Mouse (Mus musculus) limb, embryonic 12.5 days (tissue): ENCODE measurements at regions not wholly inside any gene's neighbourhood (a gene's known extent, or its start where the extent isn't known, plus 50 kb on each side); places are given as distances from the start of the nearest gene placed in this dataset.

Experiments used
- ATAC-seq: fragments of 200-750 bp; cut with Nextera tagmentation; 2 replicates; pipeline ENCODE4 v1.8.0; 2017; ENCODE audit warnings: low read depth, moderate TSS enrichment; ENCODE audit not compliant: insufficient number of reproducible peaks, insufficient read depth, low FRiP score, low TSS enrichment
- H3K27ac ChIP-seq: fragments of 300-500 bp; sonication (generic); 2 replicates; pipeline ENCODE4 v1.5.1; 2016; ENCODE audit warnings: mild to moderate bottlenecking, moderate library complexity
- H3K27me3 ChIP-seq: fragments of 300-500 bp; sonication (generic); 2 replicates; pipeline ENCODE4 v1.6.1; 2016; ENCODE audit warnings: mild to moderate bottlenecking, moderate library complexity
- H3K36me3 ChIP-seq: fragments of 300-500 bp; sonication (generic); 2 replicates; pipeline ENCODE4 v1.6.1; 2016; ENCODE audit warnings: mild to moderate bottlenecking, moderate library complexity
- H3K4me1 ChIP-seq: fragments of 300-500 bp; sonication (generic); replicated peaks from 2 replicates; pipeline ENCODE4 v1.6.1; 2016
- H3K4me2 ChIP-seq: fragments of 300-500 bp; sonication (generic); 2 replicates; pipeline ENCODE4 v1.6.1; 2016; ENCODE audit warnings: mild to moderate bottlenecking, moderate library complexity
- H3K4me3 ChIP-seq: fragments of 300-500 bp; sonication (generic); replicated peaks from 2 replicates; pipeline ENCODE4 v1.5.1; 2016; ENCODE audit warnings: mild to moderate bottlenecking
- H3K9ac ChIP-seq: fragments of 300-500 bp; sonication (generic); replicated peaks from 2 replicates; pipeline ENCODE4 v1.6.1; 2016; ENCODE audit warnings: mild to moderate bottlenecking, moderate library complexity
- H3K9me3 ChIP-seq: fragments of 300-500 bp; sonication (generic); 2 replicates; pipeline ENCODE4 v1.6.1; 2016; ENCODE audit warnings: mild to moderate bottlenecking, moderate library complexity
- WGBS: fragments of 180-500 bp; shearing (Covaris S2); methylation state at CpG from one replicate; pipeline ENCODE4 v1.1.7; 2016; 5-methylcytosine and 5-hydroxymethylcytosine counted together

- no peak for ATAC-seq
- no peaks in the 10 kb centered on the region for H3K36me3 ChIP-seq
- no peak overlapping the region for H3K27ac ChIP-seq
- no peak overlapping the region for H3K9ac ChIP-seq
- no peaks in the 10 kb centered on the region for H3K9me3 ChIP-seq
- no peak overlapping the region for H3K4me3 ChIP-seq
- H3K4me1 ChIP-seq: no peaks in the 10 kb centered on the region
- no peaks in the 10 kb centered on the region for H3K27me3 ChIP-seq
- WGBS: 85% methylated on average over 4 of the region's 4 CpGs
- no peak overlapping the region for H3K4me2 ChIP-seq
These were observed 700.0 kb downstream of the Pdcd6ip start for GRCm38 (mm10) chr9:113008106-113008505.

GRCm38 (mm10) chr9:112996204-112996603 is 711.9 kb downstream of the Pdcd6ip start:
- Histone ChIP-seq H3K9me3 (no peaks in the 10 kb centered on the region), H3K36me3 (no peaks in the 10 kb centered on the region), H3K27me3 (no peaks in the 10 kb centered on the region), H3K4me3 (no peak overlapping the region), H3K4me1 (no peaks in the 10 kb centered on the region; the same call in 1 of the 2 replicates), H3K9ac (no peak overlapping the region), H3K27ac (no peak overlapping the region), H3K4me2 (no peak overlapping the region)
- no peak for ATAC-seq
- WGBS: 90% methylated on average over 1 of the region's 1 CpGs

GRCm38 (mm10) chr9:112994774-112995173 is 713.3 kb downstream of the Pdcd6ip start:
- Histone ChIP-seq H3K4me3 (no peak overlapping the region), H3K4me1 (no peaks in the 10 kb centered on the region; the same call in 1 of the 2 replicates), H3K27me3 (no peaks in the 10 kb centered on the region), H3K27ac (no peak overlapping the region), H3K9me3 (no peaks in the 10 kb centered on the region), H3K36me3 (no peaks in the 10 kb centered on the region), H3K4me2 (no peak overlapping the region), H3K9ac (no peak overlapping the region)
- ATAC-seq: no peak
- WGBS: 68% methylated on average over 4 of the region's 4 CpGs

- Histone ChIP-seq H3K4me3 (no peak overlapping the region), H3K9me3 (no peaks in the 10 kb centered on the region), H3K36me3 (no peaks in the 10 kb centered on the region), H3K27ac (no peak overlapping the region), H3K27me3 (no peaks in the 10 kb centered on the region), H3K4me2 (no peak overlapping the region), H3K4me1 (no peaks in the 10 kb centered on the region; the same call in 1 of the 2 replicates), H3K9ac (no peak overlapping the region)
- 83% methylated on average over 2 of the region's 2 CpGs for WGBS
- no peak for ATAC-seq
These were observed 714.4 kb downstream of the Pdcd6ip start for GRCm38 (mm10) chr9:112993627-112994026.

- Histone ChIP-seq H3K4me2 (no peak overlapping the region), H3K36me3 (no peaks in the 10 kb centered on the region), H3K27me3 (no peaks in the 10 kb centered on the region), H3K9ac (no peak overlapping the region), H3K4me1 (no peaks in the 10 kb centered on the region; the same call in 1 of the 2 replicates), H3K4me3 (no peak overlapping the region), H3K9me3 (no peaks in the 10 kb centered on the region), H3K27ac (no peak overlapping the region)
- WGBS: 48% methylated on average over 3 of the region's 3 CpGs
- no peak for ATAC-seq
These were observed 715.1 kb downstream of the Pdcd6ip start for GRCm38 (mm10) chr9:112992937-112993336.

GRCm38 (mm10) chr9:112983353-112983752 is 724.7 kb downstream of the Pdcd6ip start:
- 91% methylated on average over 6 of the region's 6 CpGs for WGBS
- Histone ChIP-seq H3K27ac (no peak overlapping the region), H3K36me3 (no peaks in the 10 kb centered on the region), H3K4me2 (no peak overlapping the region), H3K9ac (no peak overlapping the region), H3K27me3 (no peaks in the 10 kb centered on the region), H3K4me3 (no peak overlapping the region), H3K9me3 (no peaks in the 10 kb centered on the region), H3K4me1 (no peaks in the 10 kb centered on the region)
- no peak for ATAC-seq

- no peaks in the 10 kb centered on the region for H3K4me1 ChIP-seq
- no peak for ATAC-seq
- 81% methylated on average over 1 of the region's 1 CpGs for WGBS
- H3K4me2 ChIP-seq: no peak overlapping the region
- H3K36me3 ChIP-seq: no peaks in the 10 kb centered on the region
- H3K27ac ChIP-seq: no peak overlapping the region
- H3K27me3 ChIP-seq: no peaks in the 10 kb centered on the region
- no peak overlapping the region for H3K4me3 ChIP-seq
- H3K9me3 ChIP-seq: no peaks in the 10 kb centered on the region
- no peak overlapping the region for H3K9ac ChIP-seq
These were observed 715.8 kb upstream of the Arpp21 start for GRCm38 (mm10) chr9:112951567-112951966.

- no peaks in the 10 kb centered on the region for H3K9me3 ChIP-seq
- ATAC-seq: no peak
- H3K4me1 ChIP-seq: no peaks in the 10 kb centered on the region
- 79% methylated on average over 2 of the region's 2 CpGs for WGBS
- H3K4me3 ChIP-seq: no peak overlapping the region
- H3K27me3 ChIP-seq: no peaks in the 10 kb centered on the region
- H3K27ac ChIP-seq: no peak overlapping the region
- H3K9ac ChIP-seq: no peak overlapping the region
- H3K36me3 ChIP-seq: no peaks in the 10 kb centered on the region
- no peak overlapping the region for H3K4me2 ChIP-seq
These were observed 714.3 kb upstream of the Arpp21 start for GRCm38 (mm10) chr9:112950056-112950455.

GRCm38 (mm10) chr9:112938781-112939180 is 703.0 kb upstream of the Arpp21 start:
- Histone ChIP-seq H3K27ac (no peak overlapping the region), H3K4me2 (no peak overlapping the region), H3K9me3 (no peaks in the 10 kb centered on the region), H3K36me3 (no peaks in the 10 kb centered on the region), H3K27me3 (no peaks in the 10 kb centered on the region), H3K9ac (no peak overlapping the region), H3K4me1 (no peaks in the 10 kb centered on the region), H3K4me3 (no peak overlapping the region)
- no peak for ATAC-seq

GRCm38 (mm10) chr9:112909311-112910101 is 673.8 kb upstream of the Arpp21 start:
- Histone ChIP-seq H3K4me1 (no peaks in the 10 kb centered on the region), H3K36me3 (no peaks in the 10 kb centered on the region), H3K9ac (no peak overlapping the region), H3K9me3 (no peaks in the 10 kb centered on the region), H3K27me3 (no peaks in the 10 kb centered on the region), H3K27ac (no peak overlapping the region), H3K4me2 (no peak overlapping the region), H3K4me3 (no peak overlapping the region)
- no peak for ATAC-seq
- 76% methylated on average over 6 of the region's 6 CpGs for WGBS

- 80% methylated on average over 6 of the region's 6 CpGs for WGBS
- Histone ChIP-seq H3K4me1 (no peaks in the 10 kb centered on the region), H3K9ac (no peak overlapping the region), H3K4me3 (no peak overlapping the region), H3K27ac (no peak overlapping the region), H3K27me3 (no peaks in the 10 kb centered on the region), H3K36me3 (no peaks in the 10 kb centered on the region), H3K4me2 (no peak overlapping the region), H3K9me3 (no peaks in the 10 kb centered on the region)
- ATAC-seq: no peak
These were observed 670.2 kb upstream of the Arpp21 start for GRCm38 (mm10) chr9:112905955-112906354.

- no peak overlapping the region for H3K4me2 ChIP-seq
- no peak for ATAC-seq
These were observed 629.2 kb upstream of the Arpp21 start for GRCm38 (mm10) chr9:112864921-112865320.

More at GRCm38 (mm10) chr9:112864921-112865320, 629.2 kb upstream of the Arpp21 start:
- H3K27me3 ChIP-seq: no peaks in the 10 kb centered on the region
- no peaks in the 10 kb centered on the region for H3K36me3 ChIP-seq
- WGBS: 40% methylated on average over 1 of the region's 1 CpGs
- no peaks in the 10 kb centered on the region for H3K4me1 ChIP-seq
- no peak overlapping the region for H3K27ac ChIP-seq
- no peak overlapping the region for H3K9ac ChIP-seq
- no peak overlapping the region for H3K4me3 ChIP-seq
- H3K9me3 ChIP-seq: no peaks in the 10 kb centered on the region
